Mouse (Mus musculus) urinary bladder, adult 2 months (tissue): ENCODE measurements around the gene Cdc26. TPM values are rescaled to one million over a fixed set of nuclear protein-coding genes. Genes with fewer than 3 reads are reported as not detected.
A peak's percentile ranks its signal among the peaks of the same experiment; 100 is the strongest.

Experiments used
- DNase-seq: peaks from one replicate; pipeline ENCODE4 v3.0.0; 2022; ENCODE audit warnings: low spot score
- polyA plus RNA-seq: library from polyadenylated mRNA; depleted of rRNA; stranded (reverse); fragments of >200 nt; gene quantifications from 2 replicates; pipeline ENCODE4 v1.2.3, GENCODE M21; 2012; rRNA removed

The Cdc26 gene
- polyA plus RNA-seq, 1 experiment = 74.0 TPM

DNA sequence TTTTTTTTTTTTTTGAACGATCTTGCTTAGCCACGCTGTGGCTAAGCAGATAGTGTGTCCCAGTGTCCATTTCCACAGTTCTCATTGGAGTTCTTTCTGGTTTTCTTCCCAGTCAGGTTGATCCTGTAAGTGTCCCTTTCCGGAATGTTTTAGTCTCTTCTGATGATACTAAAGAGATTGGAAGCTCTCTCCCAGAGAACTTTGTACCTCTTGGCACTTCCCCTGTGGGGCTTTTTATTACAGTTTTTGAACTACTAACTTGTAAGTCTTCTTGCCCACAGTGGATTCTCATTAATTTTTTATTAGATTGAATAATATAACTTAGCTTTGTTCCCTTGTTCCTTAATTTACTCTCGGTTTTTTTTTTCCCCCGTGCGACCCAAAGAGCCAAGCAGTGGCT lies 46.9 kb downstream of the Cdc26 start:
- no peak for DNase-seq

DNA sequence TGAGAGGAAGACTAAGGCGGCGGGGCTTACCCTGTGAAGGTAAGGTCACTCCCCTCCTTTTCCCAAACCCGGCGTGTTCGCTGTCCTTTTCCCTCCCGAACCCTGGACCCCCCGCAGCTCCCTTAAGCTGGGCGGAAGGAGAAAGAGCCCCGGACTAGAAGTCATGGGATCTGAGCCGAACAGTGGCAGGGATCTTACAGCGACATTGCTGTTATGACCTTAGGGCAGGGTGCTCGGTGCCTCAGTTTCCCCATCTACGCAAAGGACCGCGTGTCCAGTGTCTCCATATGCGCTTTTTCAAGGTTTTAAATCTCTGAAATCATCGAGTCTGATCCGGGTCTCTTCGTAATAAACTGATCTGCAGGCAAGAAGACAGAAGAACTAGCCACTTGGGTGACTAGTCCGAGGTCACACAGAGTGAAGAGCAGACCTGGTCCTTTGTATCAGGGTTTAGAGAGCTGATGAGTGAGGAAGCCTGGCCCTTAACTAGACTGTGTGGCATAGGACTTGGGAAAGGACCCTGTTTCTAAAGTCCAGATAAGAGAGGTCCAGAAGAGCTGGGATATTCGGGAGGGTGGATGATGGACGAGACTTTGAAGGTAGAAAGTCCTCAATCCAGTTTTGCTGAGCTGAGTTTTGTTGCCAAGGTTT lies 47.5 kb downstream of the Cdc26 start:
- no peak for DNase-seq

GRCm38 (mm10) chr4:62360088-62360804 lies 48.2 kb downstream of the Cdc26 start, which contains the start of the genes Fkbp15 and Slc31a1:
Gene Fkbp15, minus strand, starts transcription at chr4:62360548.
Gene Slc31a1, plus strand, starts transcription at chr4:62360727.
- peak; percentile 86 for DNase-seq

DNA sequence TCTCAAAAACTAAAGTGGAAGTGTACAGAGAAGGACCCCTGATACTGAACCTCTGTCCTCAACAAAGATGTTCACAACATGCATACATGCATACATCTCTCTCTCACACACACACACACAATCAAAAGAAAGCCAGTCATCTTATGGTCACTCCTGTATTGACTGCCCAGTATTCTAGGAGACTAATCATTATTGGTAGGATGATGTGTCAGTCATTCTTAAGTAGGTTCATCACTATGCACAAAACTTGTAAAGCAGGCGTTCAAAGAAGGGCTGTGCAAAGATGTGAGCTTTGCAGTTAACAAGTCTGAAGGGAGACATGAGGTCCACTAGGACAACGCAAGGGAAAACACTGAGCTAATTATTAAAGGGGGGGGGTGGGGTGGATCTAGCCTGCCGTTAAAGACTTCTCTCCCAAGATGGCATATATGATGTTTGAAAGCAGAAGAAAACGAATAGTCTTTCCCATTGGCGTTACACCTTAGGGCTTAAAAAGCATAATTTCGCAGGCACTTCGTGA lies 49.1 kb downstream of the Cdc26 start:
- DNase-seq = no peak

DNA sequence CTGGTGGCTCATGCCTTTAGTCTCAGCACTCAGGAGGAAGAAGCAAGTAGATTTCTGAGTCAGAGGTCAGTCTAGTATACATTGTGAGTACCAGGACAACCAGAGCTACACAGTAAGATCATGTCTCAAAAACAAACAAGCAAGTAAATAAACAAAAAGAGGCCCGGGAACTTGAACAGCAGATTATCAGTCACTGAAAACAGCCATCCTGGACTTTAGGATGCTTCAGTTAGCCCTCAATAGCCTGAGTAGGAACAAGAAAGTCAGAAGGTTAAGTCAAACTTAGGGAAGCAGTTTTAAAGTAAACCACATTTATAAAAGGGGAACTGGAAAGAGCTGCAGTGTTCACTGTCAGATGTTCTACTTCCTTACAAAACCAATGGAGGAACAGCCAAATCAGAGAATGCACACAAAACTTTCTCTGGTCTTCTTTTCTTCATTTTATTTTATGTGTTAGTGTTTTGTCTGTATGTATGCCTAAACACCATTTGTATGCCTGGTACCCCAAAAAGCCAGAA lies 50.8 kb downstream of the Cdc26 start:
- DNase-seq = no peak

DNA sequence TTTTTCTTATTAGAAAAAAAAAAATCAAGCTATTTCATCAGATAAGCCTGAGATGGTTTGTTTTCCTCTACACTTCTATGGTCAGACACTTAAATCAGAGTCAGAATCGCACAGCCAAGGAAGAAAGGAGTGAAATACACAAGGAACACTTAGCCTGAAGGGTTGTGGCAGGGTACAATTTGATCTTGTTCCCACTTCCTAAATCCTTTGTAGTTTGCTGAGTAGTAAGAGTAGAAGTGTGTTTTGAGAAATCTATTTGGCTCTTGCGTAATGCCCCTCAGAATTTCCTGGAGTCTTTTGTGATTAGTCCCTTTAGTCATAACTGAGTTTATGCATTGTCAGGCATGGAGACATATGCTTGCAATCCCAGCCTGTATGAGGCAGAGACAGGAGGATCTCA lies 59.1 kb downstream of the Cdc26 start:
- DNase-seq = no peak

DNA sequence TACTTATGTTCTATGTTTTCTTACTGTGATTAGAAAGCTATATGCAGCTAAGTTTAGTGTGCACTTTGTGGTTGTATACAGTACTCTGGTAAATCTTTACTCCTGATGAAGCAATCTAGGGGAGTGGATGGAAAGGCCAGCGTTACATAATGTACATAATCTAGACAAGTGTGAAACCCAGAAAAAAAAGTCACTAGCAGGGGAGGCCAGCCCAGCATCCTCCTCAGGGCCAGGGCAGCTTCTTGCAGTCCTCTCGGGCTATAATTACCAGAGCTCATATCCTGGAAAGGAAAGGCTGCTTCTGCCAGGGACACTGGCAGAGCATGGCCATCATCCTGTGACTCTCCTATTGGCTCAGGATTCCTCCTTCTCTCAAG lies 60.1 kb downstream of the Cdc26 start:
- no peak for DNase-seq

- no peak for DNase-seq
Measured at GRCm38 (mm10) chr4:62347605-62348328, 60.7 kb downstream of the Cdc26 start.

GRCm38 (mm10) chr4:62345827-62346226 lies 62.6 kb downstream of the Cdc26 start:
- no peak for DNase-seq

DNA sequence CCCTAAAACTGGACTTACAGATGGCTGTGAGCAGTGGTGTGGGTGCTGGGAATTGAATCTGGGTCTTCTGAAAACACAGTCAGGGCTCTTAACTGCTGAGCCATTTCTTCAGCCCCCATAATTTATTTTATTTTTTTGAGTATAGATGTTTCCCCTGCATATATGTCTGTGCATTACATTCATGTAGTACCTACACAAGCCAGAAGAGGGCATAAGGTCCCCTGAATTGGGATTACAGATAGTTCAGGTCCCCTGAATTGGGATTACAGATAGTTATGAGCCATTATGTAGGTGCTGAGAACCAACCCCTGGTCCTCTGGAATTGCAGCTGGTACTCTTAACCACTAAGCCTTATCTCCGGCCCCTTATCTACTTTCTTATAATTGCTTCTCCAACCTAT lies 64.4 kb downstream of the Cdc26 start:
- DNase-seq = no peak

- DNase-seq = no peak
Measured at GRCm38 (mm10) chr4:62338536-62338935, 69.9 kb downstream of the Cdc26 start.

Other genes starting within 250 kb of the Cdc26 start
- gene Zfp37, start 177.6 kb downstream of the Cdc26 start, polyA plus RNA-seq = 5.8 and 6.1 TPM in 2 replicates
- gene Slc31a2, start 146.1 kb downstream of the Cdc26 start, polyA plus RNA-seq = 26.4 and 27.9 TPM in 2 replicates
- gene Fkbp15, start 48.1 kb downstream of the Cdc26 start, polyA plus RNA-seq = 25.5 and 25.9 TPM in 2 replicates
- 15.5 and 18.1 TPM in 2 replicates for gene Slc31a1, start 47.9 kb downstream of the Cdc26 start, polyA plus RNA-seq
- gene Prpf4, start 155 bp upstream of the Cdc26 start, polyA plus RNA-seq = 11.7 and 11.8 TPM in 2 replicates
- gene Rnf183, start 26.6 kb upstream of the Cdc26 start, polyA plus RNA-seq = 0.08 and 0.19 TPM in 2 replicates
- 2.2 and 2.8 TPM in 2 replicates for gene Wdr31, start 62.3 kb upstream of the Cdc26 start, polyA plus RNA-seq
- gene Bspry, start 71.4 kb upstream of the Cdc26 start, polyA plus RNA-seq = 14.2 and 17.5 TPM in 2 replicates
- 6.6 and 6.7 TPM in 2 replicates for gene Hdhd3, start 94.8 kb upstream of the Cdc26 start, polyA plus RNA-seq
- 32.0 and 34.9 TPM in 2 replicates for gene Alad, start 111.3 kb upstream of the Cdc26 start, polyA plus RNA-seq
- gene Pole3, start 116.4 kb upstream of the Cdc26 start, polyA plus RNA-seq = 32.1 and 33.0 TPM in 2 replicates
- gene 4933430I17Rik, start 116.7 kb upstream of the Cdc26 start, polyA plus RNA-seq = 0.21 and 0.24 TPM in 2 replicates
- 56.4 and 57.0 TPM in 2 replicates for gene Rgs3, start 151.2 kb upstream of the Cdc26 start, polyA plus RNA-seq